Mouse (Mus musculus) testis, adult 2 months (tissue): ENCODE data around the gene Catsper3.

Experiments
- CTCF ChIP-seq: fragments of 200-500 bp; IDR thresholded peaks from 2 replicates; pipeline ENCODE4 v1.5.1; 2012; ENCODE audit warnings: low read depth, mild to moderate bottlenecking, inconsistent platforms, low read length, moderate library complexity; ENCODE audit not compliant: control insufficient read depth, insufficient read depth, insufficient replicate concordance
- POLR2A ChIP-seq: fragments of 200-500 bp; IDR thresholded peaks from 2 replicates; pipeline ENCODE4 v1.6.1; 2012; ENCODE audit warnings: low read depth, mild to moderate bottlenecking, inconsistent platforms, low read length, moderate library complexity; ENCODE audit not compliant: control insufficient read depth

DNA sequence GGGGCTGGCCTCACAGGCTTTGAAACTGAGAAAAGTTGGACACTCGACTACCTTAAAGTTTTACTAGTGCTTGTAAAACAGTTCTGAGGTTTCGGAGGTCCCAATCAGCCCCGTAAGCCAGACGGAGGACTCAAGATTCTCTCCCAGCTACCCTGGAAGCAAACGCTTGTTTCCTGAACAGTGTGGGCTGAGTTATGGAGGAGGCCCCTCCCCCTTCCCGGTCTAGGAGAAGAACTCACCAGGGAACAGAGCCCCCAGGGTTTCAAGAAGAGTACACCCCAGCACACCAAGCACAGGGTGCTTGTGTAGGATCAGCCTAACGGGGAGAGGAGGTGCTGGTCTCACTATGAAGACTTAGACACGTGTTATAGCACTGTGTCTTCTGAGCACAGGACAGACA, 27.6 kb upstream of the Catsper3 start:
- TF ChIP-seq POLR2A, result no peak
- no peak for TF ChIP-seq CTCF
